Mouse (Mus musculus): Measurements from ENCODE around the gene Sun3. TPM values are rescaled to one million over a fixed set of nuclear protein-coding genes. Genes with fewer than 3 reads are reported as not detected.

Gene Sun3
- 0.47 TPM for polyA plus RNA-seq (2021)

DNA sequence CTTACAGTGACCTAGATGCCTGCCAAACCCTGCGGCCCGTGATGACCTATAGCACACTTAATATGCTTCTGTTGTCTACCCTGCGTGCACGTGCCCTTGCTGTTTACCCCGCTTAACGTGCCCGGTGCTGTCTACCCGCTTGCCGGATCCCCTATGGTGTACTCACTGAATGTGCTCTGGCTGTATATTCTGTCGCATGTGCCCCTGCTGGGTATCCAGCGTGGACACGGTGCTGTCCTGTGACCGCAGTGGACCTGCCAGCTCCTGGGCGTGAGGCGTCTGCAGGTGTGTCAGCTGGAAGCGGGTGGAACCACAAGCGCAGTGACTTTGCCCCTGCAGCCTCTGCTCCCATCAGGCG lies at the start of gene Sun3:
Gene Sun3, minus strand, starts transcription at position 289 of the 358 bp plus-strand sequence.
- no peak for TF ChIP-seq CTCF (IDR thresholded peaks at IDR 0.05)
- in situ Hi-C loops (cut with MboI; ENCODE audit: low pct_unique_long_range_greater_than_20kb), result no loop called here
- DNase-seq (ENCODE audit: low read depth, low spot score), result no peak
- POLR2A ChIA-PET, result no interaction called here
- no peaks in the 10 kb centered on the region for H3K27me3 ChIP-seq
- CTCF ChIA-PET, result interaction anchor here (0.6 kb wide), 1 partner anchor 63 kb away, joined by 3 read pairs; no protein-coding TSS in a partner anchor
- peak; percentile 29 for ATAC-seq

DNA sequence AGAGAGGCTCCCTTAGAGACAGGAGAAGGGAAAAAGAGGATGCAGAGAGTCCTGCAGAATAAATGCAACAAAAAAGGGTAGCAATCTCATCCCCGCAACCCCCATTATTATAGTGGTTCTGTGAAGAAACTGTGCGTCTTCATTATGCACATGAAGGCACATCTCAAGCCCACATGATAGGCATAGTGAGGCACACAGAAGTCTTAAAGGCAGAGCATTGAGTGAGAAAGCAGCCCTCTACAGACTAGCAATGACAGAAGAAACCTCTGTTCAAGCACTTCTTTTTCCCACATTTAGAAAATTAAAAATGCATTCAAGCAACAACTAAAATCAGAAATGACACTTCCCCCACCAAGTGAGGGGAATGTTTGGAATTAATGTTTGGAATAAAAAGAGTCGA lies 27.7 kb upstream of the Sun3 start:
- no peak for ATAC-seq

DNA sequence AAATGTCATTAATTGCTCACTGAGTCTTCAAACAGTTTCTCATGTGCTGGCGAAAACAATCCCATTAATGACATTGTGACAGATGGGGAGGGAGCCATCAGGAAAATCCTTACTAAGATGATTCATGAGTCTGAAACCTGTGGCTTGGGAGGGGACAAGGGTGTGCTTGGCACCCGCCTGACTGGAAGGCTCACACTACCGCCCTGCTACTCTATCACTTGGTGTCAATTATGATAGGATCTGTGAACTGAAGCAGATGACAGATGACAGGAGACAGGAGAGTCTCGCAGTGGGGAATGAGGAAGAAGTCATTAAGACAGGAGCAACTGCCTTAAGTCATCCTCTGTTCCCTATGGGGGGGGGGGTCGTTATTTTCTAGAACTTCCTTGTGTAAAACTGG lies 11.7 kb upstream of the Sun3 start:
- H3K27me3 ChIP-seq, result no peaks in the 10 kb centered on the region
- in situ Hi-C loops (cut with MboI; ENCODE audit: low pct_unique_long_range_greater_than_20kb), result no loop called here
- ChIA-PET POLR2A (no interaction called here), CTCF (no interaction called here)
- no peak for TF ChIP-seq CTCF (IDR thresholded peaks at IDR 0.05)
- DNase-seq (ENCODE audit: low read depth, low spot score), result no peak
- ATAC-seq, result no peak

More for the DNA sequence above, 27.7 kb upstream of the Sun3 start:
- no peak for TF ChIP-seq CTCF (IDR thresholded peaks at IDR 0.05)
- no peaks in the 10 kb centered on the region for H3K27me3 ChIP-seq
- CTCF ChIA-PET, result no interaction called here
- in situ Hi-C loops (cut with MboI; ENCODE audit: low pct_unique_long_range_greater_than_20kb), result no loop called here
- DNase-seq (ENCODE audit: low read depth, low spot score), result no peak
- POLR2A ChIA-PET, result no interaction called here

DNA sequence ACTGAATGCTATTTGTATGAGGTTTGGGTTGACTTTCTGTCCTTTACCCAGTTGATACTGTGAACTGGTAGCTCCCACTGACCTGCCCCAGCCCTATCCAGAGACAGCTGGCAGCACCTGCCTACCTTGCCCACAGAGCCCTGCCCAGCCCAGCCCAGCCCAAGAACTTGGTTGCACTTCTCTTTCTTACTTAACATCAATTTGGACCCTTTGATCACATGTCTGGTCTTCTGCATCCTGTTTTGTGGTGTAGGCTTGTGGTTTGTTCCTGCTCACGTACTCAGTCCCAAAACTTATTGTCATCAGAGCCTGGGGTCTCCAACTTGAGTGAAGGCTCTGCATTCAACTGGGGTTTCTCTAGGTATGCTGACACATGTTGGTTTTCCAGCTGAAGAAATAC lies 11.2 kb upstream of the Sun3 start:
- in situ Hi-C loops (cut with MboI; ENCODE audit: low pct_unique_long_range_greater_than_20kb), result no loop called here
- CTCF ChIA-PET, result no interaction called here

DNA sequence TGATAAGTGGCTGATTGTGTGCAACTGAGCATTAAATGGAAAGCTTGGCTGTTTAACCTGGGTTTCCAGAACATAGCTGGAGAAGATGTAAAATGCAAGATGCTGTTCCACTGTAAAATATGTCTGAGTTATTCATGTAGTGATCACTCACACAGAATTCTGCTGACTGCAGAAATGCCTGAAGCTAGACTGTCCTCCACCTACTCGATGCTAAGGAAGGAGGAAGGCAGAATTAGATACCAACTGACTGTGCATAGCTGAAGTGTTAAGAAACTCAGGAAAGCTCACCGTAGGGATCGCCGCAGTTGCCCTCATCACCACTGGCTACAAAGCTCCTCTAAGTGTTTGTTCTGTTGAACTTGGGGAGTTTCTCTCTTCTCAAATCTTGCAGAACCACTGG lies 8.9 kb upstream of the Sun3 start:
- in situ Hi-C loops (cut with MboI; ENCODE audit: low pct_unique_long_range_greater_than_20kb), result no loop called here
- ChIA-PET CTCF (no interaction called here), POLR2A (no interaction called here)
- ATAC-seq (no peak), DNase-seq (ENCODE audit: low read depth, low spot score) (no peak)
- TF ChIP-seq CTCF (IDR thresholded peaks at IDR 0.05), result no peak
- H3K27me3 ChIP-seq, result no peaks in the 10 kb centered on the region

More for the DNA sequence above, 11.2 kb upstream of the Sun3 start:
- no peak for TF ChIP-seq CTCF (IDR thresholded peaks at IDR 0.05)
- POLR2A ChIA-PET, result no interaction called here
- ATAC-seq (no peak), DNase-seq (ENCODE audit: low read depth, low spot score) (no peak)
- H3K27me3 ChIP-seq, result no peaks in the 10 kb centered on the region

DNA sequence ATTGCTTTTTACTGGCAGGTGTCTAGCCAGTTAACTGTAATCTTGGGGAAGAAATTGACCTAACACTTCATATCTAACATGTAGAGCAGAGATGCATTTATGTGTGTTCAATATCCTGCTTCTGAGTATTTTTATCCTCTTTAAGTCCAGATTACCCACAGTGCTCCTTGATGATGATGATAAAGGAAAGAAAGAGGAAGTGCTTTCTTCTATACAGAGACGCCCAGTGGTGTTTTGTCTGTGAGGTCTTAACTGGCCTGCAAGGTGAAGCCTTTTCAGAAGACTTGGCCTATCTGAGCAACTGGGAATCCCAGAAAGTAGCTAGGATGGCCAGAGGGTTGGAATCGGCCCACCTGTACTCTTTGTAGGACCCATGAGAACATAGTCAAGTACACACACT lies 8.1 kb upstream of the Sun3 start:
- ATAC-seq (no peak), DNase-seq (ENCODE audit: low read depth, low spot score) (no peak)
- H3K27me3 ChIP-seq, result no peaks in the 10 kb centered on the region
- ChIA-PET POLR2A (no interaction called here), CTCF (no interaction called here)
- TF ChIP-seq CTCF (IDR thresholded peaks at IDR 0.05), result no peak
- in situ Hi-C loops (cut with MboI; ENCODE audit: low pct_unique_long_range_greater_than_20kb), result no loop called here

DNA sequence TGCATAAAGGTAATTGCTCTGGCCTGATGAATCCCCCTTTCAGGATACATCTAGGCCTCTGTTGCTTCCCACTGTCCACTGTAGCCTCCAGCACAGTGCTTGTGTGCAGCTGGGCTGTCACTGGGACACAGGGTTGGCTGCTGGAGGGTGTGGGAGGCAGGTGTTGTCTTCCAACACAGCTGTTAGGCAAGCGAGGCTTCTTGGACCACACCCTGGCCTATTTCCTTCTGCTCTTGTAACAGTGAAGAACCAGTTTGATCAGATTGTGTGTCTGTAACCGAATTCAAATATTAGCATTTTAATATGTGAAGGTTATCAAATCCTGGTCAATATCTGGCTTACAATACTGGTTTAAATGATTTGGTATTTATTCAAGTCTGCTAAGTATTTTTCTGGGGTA lies 3.1 kb upstream of the Sun3 start:
- in situ Hi-C loops (cut with MboI; ENCODE audit: low pct_unique_long_range_greater_than_20kb), result no loop called here
- ATAC-seq (no peak), DNase-seq (ENCODE audit: low read depth, low spot score) (no peak)
- POLR2A ChIA-PET, result no interaction called here
- no peak for TF ChIP-seq CTCF (IDR thresholded peaks at IDR 0.05)
- H3K27me3 ChIP-seq, result no peaks in the 10 kb centered on the region
- CTCF ChIA-PET, result no interaction called here

DNA sequence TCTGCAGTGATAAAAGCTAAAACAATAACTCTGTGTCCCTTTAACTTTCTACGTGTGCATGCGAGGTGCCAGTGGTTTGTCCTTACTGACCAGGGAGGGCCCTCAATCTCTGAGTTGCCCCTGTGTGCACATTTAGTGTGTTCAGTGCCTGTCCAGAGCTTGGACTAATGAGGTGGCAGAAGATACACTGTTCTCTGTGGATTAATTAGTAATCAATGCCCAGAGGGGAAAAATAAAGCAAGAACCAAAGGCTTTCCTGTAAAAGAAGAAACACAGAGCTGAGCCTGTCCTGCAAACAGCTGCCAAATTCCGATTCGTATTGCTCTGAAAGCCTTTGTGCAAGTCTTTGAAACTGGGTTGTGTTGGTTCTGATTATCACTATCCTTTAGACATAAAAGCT lies 1.4 kb upstream of the Sun3 start:
- CTCF ChIA-PET, result no interaction called here
- ATAC-seq, result no peak
- DNase-seq (ENCODE audit: low read depth, low spot score), result no peak
- POLR2A ChIA-PET, result no interaction called here
- in situ Hi-C loops (cut with MboI; ENCODE audit: low pct_unique_long_range_greater_than_20kb), result no loop called here
- TF ChIP-seq CTCF (IDR thresholded peaks at IDR 0.05), result no peak
- H3K27me3 ChIP-seq, result no peaks in the 10 kb centered on the region

DNA sequence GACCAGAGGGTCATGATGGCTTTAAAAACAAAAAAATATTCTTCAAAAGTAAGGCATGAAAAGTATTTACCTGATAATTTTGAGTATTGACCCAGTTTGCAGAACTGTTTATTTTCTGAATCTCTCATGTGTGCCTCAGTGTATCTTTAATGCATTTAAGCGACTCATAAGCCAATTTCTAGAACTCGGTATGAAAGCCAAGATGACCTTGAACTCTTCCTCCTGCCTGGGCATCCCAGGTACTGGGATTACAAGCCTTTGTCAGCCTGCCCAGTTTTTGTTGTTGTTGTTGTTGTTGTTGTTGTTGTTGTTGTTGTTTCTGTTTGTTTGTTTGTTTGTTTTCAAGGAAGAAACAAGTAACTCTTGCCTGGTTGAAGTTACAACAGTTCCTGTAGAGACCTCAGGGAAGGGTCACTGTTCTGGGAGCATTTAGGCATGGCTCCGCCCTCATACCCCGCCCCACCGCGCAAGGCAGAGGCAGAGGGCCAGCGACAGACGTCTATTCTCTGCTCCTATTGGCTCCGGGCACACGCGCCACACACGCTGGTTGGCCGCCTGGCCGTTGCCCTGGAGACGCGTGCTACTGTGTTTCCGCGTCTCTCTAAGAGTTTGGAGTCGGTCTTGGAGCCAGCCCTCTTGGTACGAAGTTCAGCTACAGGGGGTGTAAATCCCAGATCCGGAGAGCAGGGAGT lies 634 bp downstream of the Sun3 start, which contains the start of gene Gm11992:
Gene Gm11992, plus strand, starts transcription at position 584 of the 692 bp plus-strand sequence.
- in situ Hi-C loops (cut with MboI; ENCODE audit: low pct_unique_long_range_greater_than_20kb), result no loop called here
- TF ChIP-seq CTCF (IDR thresholded peaks at IDR 0.05), result no peak
- DNase-seq (ENCODE audit: low read depth, low spot score) (peak; percentile 37), ATAC-seq (peak; percentile 100)
- H3K27me3 ChIP-seq, result no peaks in the 10 kb centered on the region
- CTCF ChIA-PET, result interaction anchor here (0.6 kb wide), 1 partner anchor 62 kb away, joined by 3 read pairs; no protein-coding TSS in a partner anchor
- POLR2A ChIA-PET, result no interaction called here

DNA sequence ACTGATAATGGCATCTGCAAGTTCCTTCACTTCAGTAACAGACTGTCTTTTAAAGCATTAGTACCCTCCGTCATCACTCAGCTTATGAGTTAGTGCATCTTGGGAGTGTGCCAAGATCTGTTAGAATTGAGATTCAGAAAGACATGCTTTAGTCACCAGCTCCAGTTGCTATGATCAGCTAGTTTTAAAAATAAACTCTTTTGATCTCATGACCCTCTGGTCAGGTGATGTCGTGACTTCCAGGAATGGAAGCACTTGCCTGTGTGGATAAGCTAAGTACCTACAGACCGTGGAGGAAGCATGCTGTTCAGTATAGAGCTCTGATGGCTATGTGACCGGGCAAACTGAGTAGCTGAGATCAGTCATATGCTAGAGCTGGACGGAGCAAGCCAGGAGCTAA lies 1.7 kb downstream of the Sun3 start:
- CTCF ChIA-PET, result interaction anchor here (1.1 to 1.3 kb wide), 2 partner anchors 9 to 61 kb away, joined by 3 to 4 read pairs; no protein-coding TSS in a partner anchor
- DNase-seq (ENCODE audit: low read depth, low spot score), result no peak
- ATAC-seq, result no peak

DNA sequence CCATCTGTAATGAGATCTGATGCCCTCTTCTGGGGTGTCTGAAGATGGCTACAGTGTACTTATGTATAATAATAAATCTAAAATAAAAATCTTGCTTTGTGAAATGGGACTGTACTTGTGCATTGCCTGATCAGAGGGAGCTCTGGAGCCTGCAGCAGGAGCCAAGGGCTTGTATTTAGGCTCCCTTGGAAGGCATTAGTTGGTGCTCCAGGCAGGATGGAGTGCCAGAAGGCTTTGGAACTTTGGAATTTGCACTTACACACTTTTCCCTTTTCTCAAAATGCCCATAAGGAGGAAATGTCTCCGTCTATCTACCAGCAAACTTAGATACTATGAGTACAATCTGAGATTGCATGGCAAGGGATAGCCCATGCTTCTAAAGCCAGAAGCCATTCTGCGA lies 2.2 kb downstream of the Sun3 start:
- ChIA-PET CTCF (interaction anchor here (1.1 to 1.3 kb wide), 2 partner anchors 9 to 61 kb away, joined by 3 to 4 read pairs; no protein-coding TSS in a partner anchor), POLR2A (no interaction called here)
- no peak for TF ChIP-seq CTCF (IDR thresholded peaks at IDR 0.05)
- ATAC-seq (no peak), DNase-seq (ENCODE audit: low read depth, low spot score) (no peak)
- no peaks in the 10 kb centered on the region for H3K27me3 ChIP-seq
- in situ Hi-C loops (cut with MboI; ENCODE audit: low pct_unique_long_range_greater_than_20kb), result no loop called here

More for the DNA sequence above, 1.7 kb downstream of the Sun3 start:
- H3K27me3 ChIP-seq, result no peaks in the 10 kb centered on the region
- POLR2A ChIA-PET, result interaction anchor here (0.7 kb wide), 1 partner anchor 99 kb away, joined by 3 read pairs; no protein-coding TSS in a partner anchor
- TF ChIP-seq CTCF (IDR thresholded peaks at IDR 0.05), result no peak
- in situ Hi-C loops (cut with MboI; ENCODE audit: low pct_unique_long_range_greater_than_20kb), result no loop called here

DNA sequence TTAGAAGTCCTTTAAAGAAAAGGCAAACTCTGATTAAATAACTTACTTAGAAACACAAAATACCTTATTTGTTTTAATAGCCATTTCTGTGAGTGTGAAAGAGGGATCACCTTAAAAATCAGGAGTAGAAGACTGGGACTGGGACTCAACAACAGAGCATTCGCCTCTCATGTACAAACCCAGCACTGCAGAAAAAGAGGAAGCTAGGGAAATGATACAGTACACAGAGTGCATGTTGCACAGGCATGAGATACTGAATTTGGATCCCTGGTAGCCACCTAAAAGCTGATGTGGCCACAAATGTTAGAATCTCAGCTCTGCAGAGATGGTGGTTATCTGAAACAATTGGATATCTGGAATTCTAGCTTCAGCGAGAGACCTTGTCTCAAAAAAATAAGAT lies 17.3 kb downstream of the Sun3 start:
- in situ Hi-C loops (cut with MboI; ENCODE audit: low pct_unique_long_range_greater_than_20kb), result no loop called here

More for the DNA sequence above, 17.3 kb downstream of the Sun3 start:
- H3K27me3 ChIP-seq, result peaks cover 3% of the 10 kb centered on the region
- TF ChIP-seq CTCF (IDR thresholded peaks at IDR 0.05), result no peak
- ChIA-PET CTCF (interaction anchor here (0.8 kb wide), 1 partner anchor 66 kb away, joined by 3 read pairs; no protein-coding TSS in a partner anchor), POLR2A (no interaction called here)
- ATAC-seq (no peak), DNase-seq (ENCODE audit: low read depth, low spot score) (no peak)
